Mouse (Mus musculus) left cerebral cortex, postnatal 25 days (tissue): ENCODE measurements around the gene Olfr51. TPM values are rescaled to one million over a fixed set of nuclear protein-coding genes. Genes with fewer than 3 reads are reported as not detected.

Source experiments
- total RNA-seq, 2 experiments: library from RNA; stranded (reverse); gene quantifications; 2 replicates each; pipeline ENCODE4 v1.2.3; 2021

Gene Olfr51
- total RNA-seq, 2 experiments from 2014 or later: not detected

Other genes starting within 250 kb of the Olfr51 start
- gene Zfp354c, start 175.9 kb upstream of the Olfr51 start, total RNA-seq: 10 to 100 TPM; 46.5 to 48.5 TPM
- 1 to 10 TPM; 2.7 to 3.6 TPM for gene Zfp879, start 162.0 kb upstream of the Olfr51 start, total RNA-seq
- not detected for gene Grm6, start 152.9 kb upstream of the Olfr51 start, total RNA-seq
- 1 to 10 TPM; 5.5 to 6.1 TPM for gene Zfp454, start 115.9 kb upstream of the Olfr51 start, total RNA-seq
- 10 to 100 TPM; 21.3 to 23.0 TPM for gene Zfp2, start 87.4 kb upstream of the Olfr51 start, total RNA-seq
- 1 to 10 TPM; 4.6 to 6.1 TPM for gene Zfp354b, start 72.0 kb upstream of the Olfr51 start, total RNA-seq
- gene 4933414I15Rik, start 59.8 kb upstream of the Olfr51 start, total RNA-seq: not detected
- gene Prop1, start 49.8 kb upstream of the Olfr51 start, total RNA-seq: not detected
- gene Olfr1378, start 37.1 kb upstream of the Olfr51 start, total RNA-seq: not detected
- gene Olfr1377, start 21.6 kb upstream of the Olfr51 start, total RNA-seq: not detected
- not detected for gene Olfr54, start 10.6 kb downstream of the Olfr51 start, total RNA-seq
- not detected for gene Olfr1375, start 44.5 kb downstream of the Olfr51 start, total RNA-seq
- gene Zfp354a, start 55.7 kb downstream of the Olfr51 start, total RNA-seq: 1 to 10 TPM; 6.2 to 8.9 TPM
- not detected for gene Gm12569, start 216.9 kb downstream of the Olfr51 start, total RNA-seq